Mouse (Mus musculus) megakaryocyte-erythroid progenitor cell, adult 5-6 weeks (primary cell): ENCODE data around the gene Sfmbt1. TPM values are rescaled to one million over a fixed set of nuclear protein-coding genes. Genes with fewer than 3 reads are reported as not detected.
"Not testable (repeated sequence)": the region's sequence is repeated elsewhere in the genome, so short reads cannot be mapped to it uniquely, and the experiment has no call there.

ENCODE experiments used
- ATAC-seq: replicated peaks from 2 replicates; pipeline ENCODE4 v1.8.0; 2016; ENCODE audit warnings: mild to moderate bottlenecking, inconsistent platforms; ENCODE audit not compliant: severe bottlenecking, poor library complexity, low FRiP score, low TSS enrichment
- total RNA-seq, 2 experiments: library from RNA; stranded (forward) in 1 of 2; stranded (reverse) in 1 of 2; fragments of 200-1000, 215-1000 nt in 1 of 2; fragments of >200 nt in 1 of 2; fragmentation: Nextera tagmentation in 1 of 2; gene quantifications; 2 replicates each; pipeline ENCODE4 v1.2.3; 2014 to 2017

The Sfmbt1 gene
- total RNA-seq, 2 experiments from 2014 or later: 12.7 to 22.3 TPM

DNA sequence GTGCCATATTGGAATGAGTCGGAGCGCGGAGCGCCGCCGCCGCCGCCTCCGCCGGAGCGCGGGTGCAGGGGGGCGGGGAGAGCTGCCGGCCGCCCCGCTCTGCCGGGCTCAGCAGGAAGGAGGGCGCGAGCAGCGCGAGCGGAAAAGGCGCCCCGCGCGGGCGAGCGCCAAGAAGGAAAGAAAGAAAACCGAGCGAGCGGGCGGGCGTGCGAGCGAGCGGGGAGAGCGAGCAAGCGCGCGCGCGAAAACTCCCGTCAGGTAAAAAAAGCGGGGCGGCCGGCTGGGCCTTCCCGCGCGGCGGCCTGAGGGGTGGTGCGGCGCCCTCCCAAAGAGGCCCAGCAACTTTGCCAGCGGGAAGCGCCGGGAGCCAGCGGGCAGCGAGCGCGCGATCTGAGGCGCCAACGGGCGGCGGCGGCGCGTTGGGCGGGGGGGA, 985 bp downstream of the Sfmbt1 start:
- ATAC-seq: peak; percentile 32; the same call in 1 of the 2 replicates

DNA sequence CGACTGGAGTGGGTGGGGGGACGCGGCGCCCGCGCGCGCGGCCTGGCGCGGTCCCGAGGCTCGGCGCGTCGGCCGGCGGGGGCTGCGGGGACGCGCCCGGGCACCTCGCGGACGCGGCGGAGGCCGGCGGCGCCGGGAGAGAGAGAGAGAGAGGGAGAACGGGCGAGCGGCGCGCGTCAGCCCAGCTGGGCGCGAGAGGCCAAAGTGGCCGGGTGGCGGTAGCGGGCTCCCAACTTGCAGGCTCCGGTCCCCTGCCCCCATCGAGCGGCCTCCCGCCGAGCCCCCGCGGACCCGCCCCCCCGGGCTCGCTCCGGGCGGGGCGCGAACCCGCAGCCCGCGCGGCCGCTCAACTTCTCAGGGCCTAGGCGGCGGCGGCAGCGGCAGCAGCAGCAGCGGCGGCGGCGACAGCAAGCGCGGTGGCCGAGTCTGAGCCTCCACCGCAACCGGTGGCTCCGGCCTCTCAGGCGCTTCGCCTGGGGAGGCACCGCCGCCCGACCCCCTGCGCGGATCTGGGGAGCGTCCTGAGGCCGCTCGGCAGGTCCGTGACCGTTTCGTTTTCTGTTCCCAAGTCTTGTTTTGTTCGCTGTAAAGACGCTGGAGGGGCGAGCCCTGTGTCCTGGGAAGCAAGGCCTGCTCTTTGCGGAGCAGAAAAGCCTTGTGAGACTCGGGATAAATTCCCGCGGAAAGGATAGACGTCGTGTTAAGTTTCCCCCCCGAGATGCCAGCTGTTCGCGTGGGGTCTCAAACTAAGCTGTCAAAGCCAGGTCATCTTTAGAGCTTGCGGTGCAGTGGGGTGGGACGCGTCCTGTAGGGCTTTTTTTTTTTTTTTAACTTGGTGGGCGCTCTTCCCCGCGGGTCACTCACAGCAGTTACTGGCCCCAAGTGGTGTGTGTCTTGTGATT, 1.7 kb downstream of the Sfmbt1 start:
- 0 out of 2 replicates have a peak, but pooled peaks have one; percentile 13 for ATAC-seq

DNA sequence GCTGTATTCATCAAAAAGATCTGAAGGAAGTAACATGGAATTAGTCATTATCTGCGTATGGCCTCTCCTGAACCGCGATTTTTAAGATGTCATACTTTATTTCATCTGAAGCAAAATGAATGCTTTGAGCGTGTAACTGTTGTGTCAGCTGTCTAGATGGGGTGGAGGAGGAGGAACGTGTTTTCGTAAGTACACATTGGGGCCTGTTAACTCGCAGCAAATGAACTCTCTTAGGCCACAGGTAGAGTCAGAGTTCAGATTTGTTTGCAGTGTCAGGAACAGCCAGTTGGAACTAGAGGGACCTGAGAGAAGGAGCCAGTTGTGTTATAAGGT, 2.3 kb downstream of the Sfmbt1 start:
- ATAC-seq: no peak

DNA sequence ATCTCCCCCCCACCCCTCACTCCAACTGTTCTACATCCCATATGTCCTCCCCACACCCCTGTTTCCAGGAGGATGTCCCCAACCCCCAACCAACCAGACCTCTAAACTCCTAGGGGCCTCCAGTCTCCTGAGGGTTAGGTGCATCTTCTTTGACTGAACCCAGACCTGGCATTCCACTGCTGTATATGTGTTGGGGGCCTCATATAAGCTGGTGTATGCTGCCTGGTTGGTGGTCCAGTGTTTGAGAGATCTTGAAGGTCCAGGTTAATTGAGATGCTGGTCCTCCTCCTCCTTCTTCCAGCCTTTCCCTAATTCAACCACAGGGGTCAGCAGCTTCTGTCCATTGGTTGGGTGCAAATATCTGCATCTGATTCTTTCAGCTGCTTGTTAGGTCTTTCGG, 4.0 kb downstream of the Sfmbt1 start:
- not testable (repeated sequence) for ATAC-seq

DNA sequence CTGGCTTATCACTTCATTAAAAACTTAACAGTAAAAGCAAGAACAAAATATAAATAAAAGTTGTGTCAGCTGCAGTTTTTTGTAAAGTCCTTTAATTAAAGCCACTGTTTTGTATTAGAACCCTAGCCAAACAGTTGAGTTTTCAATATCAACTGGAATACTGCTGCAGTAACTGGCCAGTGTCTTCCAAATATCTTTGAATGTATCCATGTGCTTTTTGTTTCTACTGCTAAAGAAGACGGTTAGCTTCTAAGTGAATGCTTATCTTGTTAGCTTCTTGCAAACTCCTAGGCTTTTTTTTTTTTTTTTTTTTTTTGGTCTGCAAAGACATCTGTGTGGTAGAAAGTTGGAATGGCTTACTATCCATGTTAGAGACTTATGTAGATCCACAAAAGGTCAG, 4.9 kb downstream of the Sfmbt1 start:
- ATAC-seq: 0 out of 2 replicates have a peak, but pooled peaks have one; percentile 27

DNA sequence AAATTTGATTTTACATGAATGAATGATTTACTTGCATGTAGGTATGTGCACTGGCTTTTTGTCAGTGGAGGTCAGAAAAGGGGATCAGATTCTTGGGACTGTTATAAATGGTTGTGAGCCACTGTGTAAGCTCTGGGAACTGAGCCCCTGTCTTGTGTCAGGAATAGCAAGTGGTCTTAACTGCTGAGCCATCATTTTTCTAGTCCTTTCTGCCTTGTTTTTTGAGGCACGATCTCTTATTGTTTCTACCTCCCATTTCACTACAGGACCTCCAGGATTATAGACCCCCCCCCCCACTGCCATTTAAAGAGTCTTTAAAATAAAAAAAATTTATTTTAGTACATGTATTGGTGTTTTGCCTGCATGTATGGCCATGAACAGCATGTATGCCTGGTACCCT, 7.2 kb downstream of the Sfmbt1 start:
- ATAC-seq: no peak

DNA sequence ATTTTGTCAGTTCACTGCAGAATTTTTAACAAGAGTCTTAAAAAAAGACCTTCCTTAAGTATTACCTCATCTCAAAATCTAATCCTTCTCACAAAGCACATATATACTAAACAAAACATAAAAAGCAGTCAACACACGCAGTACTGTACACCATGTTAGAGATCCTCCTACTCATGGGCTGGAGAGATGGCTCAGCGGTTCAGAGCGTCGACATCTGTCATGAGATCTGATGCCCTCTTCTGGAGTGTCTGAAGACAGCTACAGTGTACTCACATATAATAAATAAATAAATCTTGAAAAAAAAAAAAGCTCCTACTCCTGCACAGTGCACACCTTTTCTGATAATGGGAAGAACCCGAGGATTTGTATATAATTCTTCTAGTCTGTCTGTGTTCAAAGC, 7.8 kb downstream of the Sfmbt1 start:
- no peak for ATAC-seq

DNA sequence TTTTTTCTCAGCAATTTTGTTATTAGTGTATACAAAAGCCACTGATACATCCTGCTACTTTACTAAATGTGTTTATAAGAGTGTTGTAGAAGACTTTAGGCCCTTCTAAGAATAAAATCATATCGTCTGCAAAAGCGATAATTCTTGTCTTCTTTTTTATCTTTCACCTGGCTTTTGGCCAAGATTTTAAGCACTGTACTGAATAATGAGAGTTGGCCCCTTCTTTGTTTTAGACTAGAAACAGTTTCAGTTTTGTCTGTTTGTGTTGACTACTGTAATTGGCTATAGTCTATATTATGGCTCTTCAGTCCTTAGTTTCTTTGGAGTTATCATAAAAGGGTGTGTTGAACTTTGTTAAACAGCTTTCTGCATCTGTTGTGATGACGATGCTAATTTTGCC, 17.2 kb downstream of the Sfmbt1 start:
- ATAC-seq: 0 out of 2 replicates have a peak, but pooled peaks have one; percentile 22

DNA sequence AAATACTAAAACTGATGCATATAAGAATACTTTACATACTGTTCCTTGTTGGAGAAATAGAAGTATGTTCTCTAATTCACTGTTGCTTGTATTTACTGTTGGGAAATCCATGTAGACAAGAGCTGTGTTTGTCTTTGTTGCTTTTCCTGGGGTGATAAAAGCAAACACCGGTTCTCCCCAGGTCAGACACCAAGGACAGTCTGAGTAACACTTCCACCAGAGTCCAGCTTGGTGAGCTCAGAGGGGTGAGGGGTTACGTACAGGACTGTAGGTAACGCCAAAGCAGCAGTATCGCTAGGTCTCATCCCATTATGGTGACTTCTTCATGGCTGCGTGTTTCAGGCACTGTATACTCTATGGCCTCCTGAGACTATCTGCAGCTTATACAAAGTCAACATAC, 20.0 kb downstream of the Sfmbt1 start:
- ATAC-seq: no peak

DNA sequence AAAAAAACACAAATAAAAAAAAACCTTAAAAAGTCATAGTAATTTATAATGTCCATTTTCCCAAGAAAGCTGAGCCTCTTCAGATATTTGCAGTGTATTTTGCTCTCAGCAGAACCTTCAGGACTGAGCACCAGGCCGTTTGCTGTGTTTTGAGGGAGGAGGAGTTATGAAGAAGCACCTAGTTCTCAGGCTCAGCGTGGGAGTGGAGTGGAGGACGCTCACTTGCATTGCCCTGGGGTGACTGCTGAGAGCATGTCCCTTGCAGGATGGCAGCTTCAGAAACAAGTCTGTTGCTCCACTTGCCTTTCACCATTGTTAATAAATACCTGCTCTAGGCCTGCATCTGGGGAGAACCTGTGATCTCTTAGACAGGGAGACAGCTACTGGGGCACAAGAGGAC, 21.2 kb downstream of the Sfmbt1 start:
- ATAC-seq: peak; percentile 30; the same call in 1 of the 2 replicates

DNA sequence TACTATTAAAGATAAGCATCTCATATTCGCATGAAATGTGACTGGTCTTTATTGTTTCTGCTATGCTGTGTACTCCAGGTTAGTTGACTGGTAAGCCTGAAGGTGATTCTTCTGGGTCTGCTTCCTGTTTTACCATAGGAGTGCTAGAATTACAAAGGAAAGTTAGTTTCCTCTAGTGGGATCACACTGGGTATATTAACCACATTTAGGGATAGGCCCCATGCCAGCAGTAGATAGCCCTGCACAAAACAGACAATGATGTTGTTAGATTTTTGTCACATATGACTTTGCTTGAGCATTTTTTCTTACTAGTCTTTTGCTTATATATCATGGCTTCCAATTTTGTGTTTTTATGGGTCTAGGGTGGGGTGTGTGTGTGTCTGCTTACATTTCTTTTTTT, 21.8 kb downstream of the Sfmbt1 start:
- ATAC-seq: 0 out of 2 replicates have a peak, but pooled peaks have one; percentile 41

DNA sequence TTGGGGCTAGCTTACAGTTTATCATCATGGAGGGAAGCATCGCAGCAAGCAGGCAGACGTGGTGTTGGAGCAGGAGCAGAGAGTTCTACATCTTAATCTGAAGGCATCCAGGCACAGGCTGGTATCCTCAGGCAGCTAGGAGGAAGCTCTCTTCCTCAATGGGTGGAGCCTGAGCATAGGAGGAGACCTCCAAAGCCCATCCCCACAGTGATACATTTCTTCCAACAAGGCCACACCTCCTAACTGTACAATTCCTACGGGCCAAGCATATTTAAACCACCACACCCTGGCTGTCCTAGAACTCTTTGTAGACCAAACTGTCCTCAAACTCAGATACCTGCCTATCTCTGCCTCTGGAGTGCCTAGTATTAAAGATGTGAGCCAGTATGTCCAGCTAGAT, 29.2 kb downstream of the Sfmbt1 start:
- no peak for ATAC-seq

DNA sequence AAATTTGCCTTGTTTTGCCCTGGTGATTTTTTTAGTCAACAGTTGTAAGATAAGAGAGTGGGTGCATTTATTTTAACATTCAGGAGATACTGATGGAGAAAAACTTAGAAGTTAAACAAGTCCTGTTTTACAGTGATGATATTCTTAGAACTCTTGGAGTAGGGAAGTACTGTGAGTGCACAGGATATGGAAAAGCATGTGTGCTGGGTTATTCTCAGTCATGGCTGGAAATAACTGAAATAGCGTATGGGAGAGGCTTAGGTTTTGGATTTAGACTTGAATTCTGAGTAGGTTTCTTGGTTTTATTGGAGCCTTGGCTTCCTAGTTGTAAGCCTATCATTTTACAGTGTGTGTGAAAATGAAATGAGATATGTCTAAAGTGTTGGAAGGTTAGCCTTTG, 31.5 kb downstream of the Sfmbt1 start:
- no peak for ATAC-seq

DNA sequence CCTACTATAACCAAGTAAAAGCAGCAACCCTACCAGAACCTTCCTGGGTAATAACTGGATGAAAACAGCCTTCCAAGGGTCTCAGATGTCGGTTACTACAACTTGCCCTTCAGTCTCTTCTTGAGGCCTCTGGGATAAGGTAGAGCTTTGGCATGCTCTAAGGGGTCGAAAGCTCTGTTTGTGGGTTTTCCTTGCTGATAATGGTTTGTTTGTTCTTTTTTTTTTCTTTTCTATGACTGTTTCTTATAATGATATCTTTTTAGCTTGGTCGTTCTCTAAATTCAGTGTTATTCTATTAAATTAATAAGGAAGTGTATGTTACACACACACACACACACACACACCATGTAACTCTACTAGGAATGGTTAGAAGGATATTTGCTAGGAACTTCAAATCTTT, 42.6 kb downstream of the Sfmbt1 start:
- ATAC-seq: no peak

DNA sequence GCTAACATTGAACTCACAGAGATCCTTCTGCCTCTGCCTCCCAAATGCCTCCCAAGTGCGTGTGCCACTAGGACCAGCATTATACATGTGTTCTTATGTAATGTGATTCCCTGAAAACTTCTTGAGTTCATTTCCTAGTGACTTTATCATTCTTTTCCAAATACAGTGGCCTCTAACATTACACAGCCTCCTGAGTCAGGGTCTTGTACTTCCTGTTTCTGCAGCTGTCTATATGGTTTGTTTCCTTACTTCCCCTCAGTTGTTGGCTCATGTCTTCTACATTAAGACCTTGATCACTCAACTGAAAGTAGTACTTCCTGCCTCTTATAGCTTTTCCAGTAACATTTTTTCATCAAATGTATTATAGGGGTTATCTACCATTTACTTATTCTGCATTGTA, 46.6 kb downstream of the Sfmbt1 start:
- ATAC-seq: no peak

DNA sequence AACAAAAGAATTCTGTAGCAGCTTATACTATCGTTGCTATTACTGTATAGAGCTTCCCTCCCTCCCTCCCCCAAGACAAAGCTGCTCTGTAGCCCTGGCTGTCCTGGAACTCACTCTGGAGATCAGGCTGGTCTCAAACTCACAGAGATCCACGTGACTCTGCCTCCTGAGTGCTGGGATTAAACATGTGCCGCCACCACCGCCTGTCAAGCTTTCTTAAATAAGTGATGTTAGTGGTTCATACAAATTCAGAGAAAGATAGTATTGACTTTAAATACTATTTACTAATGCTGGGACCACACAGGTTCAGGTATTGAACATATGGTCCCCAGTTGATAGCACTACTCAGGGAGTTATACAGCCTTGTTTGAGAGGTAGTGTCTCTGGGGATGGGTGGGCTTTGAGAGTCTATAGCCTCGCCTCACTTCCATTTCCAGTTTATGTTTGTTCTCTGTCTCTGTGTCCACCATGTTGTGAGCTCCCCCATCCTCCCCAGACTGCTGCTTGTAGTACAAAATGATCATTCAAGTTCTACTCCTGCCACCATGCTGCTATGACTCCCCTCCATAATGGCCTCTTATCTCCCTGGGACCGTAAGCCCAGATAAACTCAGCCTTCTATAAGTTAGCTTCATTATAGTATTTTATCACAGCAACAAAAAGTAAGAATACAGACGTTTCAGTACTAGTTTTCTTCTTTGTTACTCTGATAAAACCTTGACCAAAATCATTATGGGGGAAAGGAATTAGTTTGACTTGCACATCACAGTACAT, 47.7 kb downstream of the Sfmbt1 start:
- ATAC-seq: peak; percentile 67; the same call in 1 of the 2 replicates

DNA sequence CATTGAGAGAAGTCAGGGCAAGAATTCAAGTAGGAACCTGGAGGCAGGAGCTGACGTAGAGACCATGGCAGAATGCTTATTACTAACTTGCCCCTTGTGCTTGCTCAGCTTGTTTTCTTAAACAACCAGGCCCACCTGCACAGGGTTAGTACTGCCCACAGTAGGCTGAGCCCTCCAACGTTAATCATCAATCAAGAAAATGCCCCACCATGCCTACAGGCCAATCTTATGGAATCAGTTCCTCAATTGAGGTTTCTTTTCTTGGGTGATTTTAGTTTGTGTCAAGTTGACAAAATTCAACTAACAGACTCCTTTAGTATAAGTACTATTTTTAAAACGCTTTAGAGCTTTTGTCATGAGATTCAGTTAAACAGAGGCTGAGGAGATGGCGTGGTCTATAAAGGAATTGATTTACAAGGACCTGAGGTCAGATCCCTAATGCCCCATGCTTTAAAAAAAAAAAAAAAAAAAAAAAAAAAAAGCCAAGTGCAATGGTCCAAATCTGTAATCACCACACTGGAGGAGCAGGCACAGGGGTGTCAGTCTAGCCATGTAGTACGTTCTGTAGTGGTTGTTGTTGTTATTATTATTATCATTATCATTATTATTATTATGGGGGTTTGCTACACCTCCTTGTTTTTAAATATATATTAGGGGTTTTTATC, 48.4 kb downstream of the Sfmbt1 start:
- ATAC-seq: no peak

DNA sequence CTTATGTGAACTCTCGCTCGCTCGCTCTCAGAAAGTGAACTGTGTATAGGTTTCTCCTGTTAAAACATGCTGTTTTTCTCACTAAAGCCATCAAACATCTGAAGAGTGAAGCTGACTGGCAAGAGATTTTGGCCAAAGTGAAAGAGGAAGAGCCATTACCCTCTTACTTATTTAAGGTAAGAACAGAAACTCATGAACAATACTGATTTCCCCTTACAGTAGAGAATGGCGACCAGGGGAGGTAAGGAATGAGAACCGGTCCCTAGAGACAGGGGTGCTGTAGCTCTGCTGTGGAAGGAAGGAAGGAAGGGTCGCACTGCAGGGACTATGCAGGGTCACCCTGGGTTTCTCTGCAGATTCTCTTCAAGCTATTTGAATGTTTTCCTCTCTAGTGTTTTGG, 70.0 kb downstream of the Sfmbt1 start:
- no peak for ATAC-seq

DNA sequence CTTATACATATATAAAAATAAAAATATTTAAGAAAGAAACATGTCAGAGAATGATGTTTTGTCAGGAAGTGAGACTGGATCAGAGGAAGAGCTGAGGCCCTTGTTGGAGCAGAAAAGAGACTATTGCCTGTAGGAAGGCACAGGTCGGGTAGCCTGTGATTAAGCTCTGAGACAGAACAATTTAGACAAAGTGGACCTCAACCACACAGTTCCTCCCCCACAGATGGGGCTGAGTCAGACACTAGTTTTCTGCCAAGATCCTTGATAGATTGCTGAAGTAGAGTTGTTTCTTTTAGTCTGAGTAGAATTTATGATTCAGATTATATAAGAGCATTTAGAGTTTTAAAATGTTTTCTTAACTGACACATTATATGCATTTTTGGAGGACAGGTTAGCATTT, 74.8 kb downstream of the Sfmbt1 start:
- ATAC-seq: no peak

DNA sequence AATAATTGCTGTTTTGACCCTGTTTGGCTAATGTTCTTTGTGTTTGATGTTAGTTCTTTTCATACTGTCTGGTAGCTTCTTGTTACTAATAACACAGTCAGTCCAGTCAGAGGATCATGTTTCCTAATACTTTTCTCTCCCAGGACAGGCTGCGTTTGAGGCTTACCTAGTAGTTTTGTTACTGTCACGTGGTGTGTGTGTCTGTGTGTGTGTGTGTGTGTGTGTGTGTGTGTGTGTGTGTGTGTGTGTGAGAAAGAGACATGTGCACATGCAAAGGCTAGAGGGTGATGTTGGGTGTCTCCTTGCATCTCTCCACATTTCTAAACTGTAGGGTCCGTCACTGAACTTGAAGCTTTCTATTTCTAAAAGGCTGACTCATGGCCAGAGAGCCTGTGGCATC, 78.2 kb downstream of the Sfmbt1 start:
- no peak for ATAC-seq
